Mouse (Mus musculus) embryonic facial prominence, embryonic 13.5 days (tissue): ENCODE data around the gene Ip6k3. TPM values are rescaled to one million over a fixed set of nuclear protein-coding genes. Genes with fewer than 3 reads are reported as not detected.
A peak's percentile ranks its signal among the peaks of the same experiment; 100 is the strongest.

ENCODE experiments used
- ATAC-seq: fragments of 200-750 bp; cut with Nextera tagmentation; 2 replicates; pipeline ENCODE4 v1.8.0; 2017; ENCODE audit warnings: low read depth; ENCODE audit not compliant: insufficient number of reproducible peaks, insufficient read depth, low FRiP score, low TSS enrichment
- H3K27ac ChIP-seq: fragments of 300-500 bp; sonication (generic); 2 replicates; pipeline ENCODE4 v1.5.1; 2015; ENCODE audit warnings: moderate library complexity, mild to moderate bottlenecking, inconsistent platforms
- H3K27me3 ChIP-seq: fragments of 300-500 bp; sonication (generic); 2 replicates; pipeline ENCODE4 v1.6.1; 2015; ENCODE audit warnings: mild to moderate bottlenecking, inconsistent platforms
- H3K36me3 ChIP-seq: fragments of 300-500 bp; sonication (generic); 2 replicates; pipeline ENCODE4 v1.6.1; 2015; ENCODE audit warnings: mild to moderate bottlenecking, inconsistent platforms
- H3K4me1 ChIP-seq: fragments of 300-500 bp; sonication (generic); 2 replicates; pipeline ENCODE4 v1.6.1; 2015; ENCODE audit warnings: inconsistent platforms
- H3K4me2 ChIP-seq: fragments of 300-500 bp; sonication (generic); 2 replicates; pipeline ENCODE4 v1.6.1; 2015; ENCODE audit warnings: moderate library complexity, mild to moderate bottlenecking, inconsistent platforms
- H3K4me3 ChIP-seq: fragments of 300-500 bp; sonication (generic); 2 replicates; pipeline ENCODE4 v1.5.1; 2015; ENCODE audit warnings: mild to moderate bottlenecking, inconsistent platforms
- H3K9ac ChIP-seq: fragments of 300-500 bp; sonication (generic); 2 replicates; pipeline ENCODE4 v1.6.1; 2015; ENCODE audit warnings: mild to moderate bottlenecking, inconsistent platforms
- H3K9me3 ChIP-seq: fragments of 300-500 bp; sonication (generic); 2 replicates; pipeline ENCODE4 v1.6.1; 2016; ENCODE audit warnings: inconsistent platforms
- WGBS: fragments of 180-500 bp; shearing (Covaris S2); methylation state at CpG from one replicate; pipeline ENCODE4 v1.1.7; 2015; ENCODE audit warnings: mixed read lengths; 5-methylcytosine and 5-hydroxymethylcytosine counted together
- polyA plus RNA-seq: library from polyadenylated mRNA; unstranded; fragments of >200 nt; fragmentation: Nextera tagmentation; extraction: Ambion mirVana; gene quantifications from 2 replicates; pipeline ENCODE4 v1.2.1, GENCODE M21; 2015

The Ip6k3 gene
- polyA plus RNA-seq, 1 experiment from 2014 or later: 0.42 TPM

DNA sequence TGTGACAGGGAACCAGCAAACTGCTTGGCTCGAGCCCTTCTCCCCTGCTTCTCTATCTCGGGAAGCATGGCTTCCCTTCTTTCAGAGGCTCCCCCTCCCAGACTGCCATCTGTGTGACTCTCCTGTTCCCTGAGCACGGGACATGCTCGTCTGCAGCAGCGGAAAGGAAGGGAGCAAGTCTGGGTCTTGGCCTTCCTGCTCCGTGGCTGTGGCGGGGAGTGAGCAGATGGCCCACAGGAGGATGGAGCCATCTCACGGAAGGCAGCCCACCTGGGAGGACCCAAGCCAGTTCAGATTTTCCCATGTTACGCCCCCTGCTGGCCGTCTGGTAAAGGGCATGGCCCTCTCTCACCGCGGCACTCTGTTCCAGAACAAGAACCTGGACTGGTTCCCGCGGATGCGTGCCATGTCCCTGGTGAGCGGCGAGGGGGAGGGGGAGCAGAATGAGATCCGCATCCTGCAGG lies 47.0 kb downstream of the Ip6k3 start:
- ATAC-seq: no peak
- H3K4me1 ChIP-seq: peaks cover 18% of the 10 kb centered on the region
- no peak overlapping the region for H3K4me3 ChIP-seq
- no peak overlapping the region for H3K27ac ChIP-seq
- peak overlapping the region; percentile 40; the same call in 1 of the 2 replicates for H3K9ac ChIP-seq
- H3K4me2 ChIP-seq: peak overlapping the region; percentile 37; the same call in 1 of the 2 replicates
- no peaks in the 10 kb centered on the region for H3K27me3 ChIP-seq
- WGBS: 7% methylated on average over 18 of the region's 18 CpGs
- no peaks in the 10 kb centered on the region for H3K9me3 ChIP-seq
- H3K36me3 ChIP-seq: peaks cover 81% of the 10 kb centered on the region

DNA sequence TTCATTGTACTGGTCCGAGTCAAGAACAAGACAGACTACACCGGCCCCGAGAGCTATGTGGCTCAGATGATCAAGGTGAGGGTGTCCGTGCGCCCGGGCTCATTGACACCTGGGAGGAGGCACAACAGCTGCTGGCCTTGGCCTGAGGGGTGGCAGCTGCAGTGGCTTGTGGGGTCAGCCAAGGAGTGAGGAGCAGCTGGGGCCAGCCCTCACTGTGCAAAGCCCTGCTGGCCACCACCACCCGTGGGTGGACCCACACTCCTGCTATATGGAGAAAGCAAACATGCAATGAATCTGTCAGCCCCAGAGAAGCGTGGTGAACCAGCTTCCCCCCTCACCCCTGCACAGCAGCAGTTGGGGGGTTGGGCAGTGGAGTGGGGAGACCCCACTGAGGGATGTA lies 47.6 kb downstream of the Ip6k3 start:
- Histone ChIP-seq H3K4me1 (peaks cover 18% of the 10 kb centered on the region), H3K27ac (no peak overlapping the region), H3K9ac (no peak overlapping the region), H3K4me2 (no peak overlapping the region), H3K36me3 (peaks cover 74% of the 10 kb centered on the region), H3K27me3 (no peaks in the 10 kb centered on the region), H3K4me3 (no peak overlapping the region), H3K9me3 (no peaks in the 10 kb centered on the region)
- ATAC-seq: no peak
- WGBS: 71% methylated on average over 8 of the region's 8 CpGs

DNA sequence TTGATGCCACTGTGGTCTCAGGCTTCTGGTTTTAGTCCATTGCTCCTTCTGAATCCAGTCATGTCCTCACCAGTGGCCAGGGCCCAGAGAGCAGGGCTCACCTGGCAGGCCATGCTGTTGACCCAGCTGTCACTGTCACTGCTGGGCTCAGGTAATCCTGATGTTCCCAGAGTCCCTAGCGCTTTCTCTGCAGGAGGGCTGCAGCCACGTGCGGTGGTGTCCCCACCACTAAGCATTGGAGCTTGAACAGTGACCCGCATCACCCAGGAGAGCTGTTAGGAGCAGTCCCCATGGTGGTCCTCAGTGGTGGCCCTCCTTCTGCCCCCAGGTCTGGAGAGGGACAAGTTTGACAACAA lies 48.1 kb downstream of the Ip6k3 start:
- peaks cover 18% of the 10 kb centered on the region for H3K4me1 ChIP-seq
- H3K4me3 ChIP-seq: no peak overlapping the region
- 81% methylated on average over 4 of the region's 4 CpGs for WGBS
- H3K27me3 ChIP-seq: no peaks in the 10 kb centered on the region
- no peak overlapping the region for H3K9ac ChIP-seq
- no peak for ATAC-seq
- H3K27ac ChIP-seq: no peak overlapping the region; the same call in 1 of the 2 replicates
- H3K4me2 ChIP-seq: no peak overlapping the region
- H3K9me3 ChIP-seq: no peaks in the 10 kb centered on the region
- peaks cover 74% of the 10 kb centered on the region for H3K36me3 ChIP-seq

DNA sequence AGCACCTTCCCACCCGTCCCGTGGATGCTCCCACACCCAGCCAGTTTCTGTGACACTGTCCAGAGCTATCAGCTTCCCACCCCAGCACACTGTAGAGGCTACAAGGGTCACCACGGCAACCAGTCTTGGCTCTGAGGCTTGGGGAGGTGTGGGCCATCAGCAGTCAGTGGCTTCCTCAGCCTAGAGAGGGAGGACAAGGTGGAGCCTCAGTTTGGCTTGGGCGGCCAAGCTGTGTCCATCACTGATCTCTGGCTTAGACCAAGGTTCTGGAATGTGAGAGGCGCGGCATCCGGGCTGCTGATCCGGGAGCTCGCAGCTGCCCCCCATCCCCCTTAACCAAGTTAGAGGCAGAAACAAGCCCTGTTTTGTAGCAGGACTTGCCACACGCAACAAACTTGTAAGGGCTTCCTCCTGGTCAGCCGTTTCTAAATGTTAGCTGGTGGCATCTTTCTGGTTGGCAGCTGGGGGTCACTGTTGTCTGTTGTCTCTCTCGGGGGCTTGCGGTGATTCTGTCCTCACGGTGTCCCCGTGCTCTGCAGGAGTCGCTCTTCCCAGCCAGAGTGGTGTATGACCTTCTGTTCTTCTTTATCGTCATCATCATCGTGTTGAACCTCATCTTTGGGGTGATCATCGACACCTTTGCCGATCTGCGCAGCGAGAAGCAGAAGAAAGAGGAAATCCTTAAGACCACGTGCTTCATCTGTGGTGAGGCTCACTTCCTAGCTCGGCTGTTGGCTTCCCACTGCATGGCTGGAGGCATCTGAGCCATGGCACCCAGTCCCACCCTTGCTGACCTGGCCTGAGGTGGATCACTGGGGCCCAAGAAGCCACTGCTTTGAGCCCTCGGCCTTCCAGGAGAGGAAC lies 48.7 kb downstream of the Ip6k3 start:
- H3K27me3 ChIP-seq: no peaks in the 10 kb centered on the region
- no peak overlapping the region; the same call in 1 of the 2 replicates for H3K27ac ChIP-seq
- H3K9me3 ChIP-seq: no peaks in the 10 kb centered on the region
- no peak overlapping the region for H3K4me2 ChIP-seq
- no peak for ATAC-seq
- no peak overlapping the region for H3K9ac ChIP-seq
- peaks cover 18% of the 10 kb centered on the region for H3K4me1 ChIP-seq
- H3K4me3 ChIP-seq: no peak overlapping the region
- peaks cover 74% of the 10 kb centered on the region for H3K36me3 ChIP-seq
- 87% methylated on average over 25 of the region's 25 CpGs for WGBS

DNA sequence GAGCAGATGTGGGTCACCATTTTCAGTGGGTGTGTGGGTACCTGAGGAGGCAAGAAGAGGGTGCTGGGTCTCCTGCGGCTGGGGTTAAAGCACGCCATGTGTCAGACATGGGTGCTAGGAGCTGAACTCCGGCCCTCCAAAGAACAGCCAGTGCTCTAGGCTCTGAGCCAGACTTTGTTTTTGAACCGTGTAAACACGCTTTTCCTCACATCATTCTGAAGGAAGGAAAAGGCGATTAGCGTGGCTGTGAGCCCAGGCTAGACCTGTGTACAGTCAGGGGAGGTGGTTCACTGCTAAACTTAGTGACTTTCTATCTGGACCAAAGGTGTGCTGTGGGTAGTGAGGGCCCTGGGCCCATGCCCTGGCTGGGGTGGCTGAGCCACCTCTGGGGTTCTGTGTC lies 57.5 kb downstream of the Ip6k3 start:
- no peak for ATAC-seq
- 86% methylated on average over 7 of the region's 7 CpGs for WGBS

DNA sequence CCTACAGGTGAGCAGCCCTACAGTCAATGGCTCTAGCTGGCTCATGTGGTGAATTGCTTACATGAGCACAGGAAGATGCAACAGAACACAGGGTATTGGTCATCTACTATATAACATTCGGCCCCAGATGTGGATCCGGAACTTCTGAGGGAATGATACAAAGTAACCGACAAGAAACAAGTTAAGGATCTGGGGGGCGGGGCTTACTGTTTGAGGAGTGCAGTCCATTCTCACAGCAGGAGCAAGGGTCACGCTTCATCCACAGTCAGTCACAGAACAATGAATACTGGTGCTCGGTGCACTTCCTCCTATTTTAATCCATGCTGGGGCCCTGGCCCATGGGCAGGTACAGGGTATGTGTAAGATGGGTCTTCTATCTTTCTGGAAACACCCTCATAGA lies 59.7 kb downstream of the Ip6k3 start:
- 84% methylated on average over 6 of the region's 6 CpGs for WGBS
- Histone ChIP-seq H3K36me3 (peaks cover 47% of the 10 kb centered on the region), H3K27ac (no peak overlapping the region), H3K9ac (no peak overlapping the region), H3K4me3 (no peak overlapping the region), H3K27me3 (no peaks in the 10 kb centered on the region), H3K4me1 (no peaks in the 10 kb centered on the region), H3K4me2 (no peak overlapping the region), H3K9me3 (no peaks in the 10 kb centered on the region)
- no peak for ATAC-seq

More for the DNA sequence above, 57.5 kb downstream of the Ip6k3 start:
- no peak overlapping the region for H3K4me2 ChIP-seq
- H3K9me3 ChIP-seq: no peaks in the 10 kb centered on the region
- H3K36me3 ChIP-seq: peaks cover 60% of the 10 kb centered on the region
- H3K27me3 ChIP-seq: no peaks in the 10 kb centered on the region
- no peak overlapping the region for H3K4me3 ChIP-seq
- no peak overlapping the region for H3K27ac ChIP-seq
- H3K9ac ChIP-seq: no peak overlapping the region
- H3K4me1 ChIP-seq: no peaks in the 10 kb centered on the region

DNA sequence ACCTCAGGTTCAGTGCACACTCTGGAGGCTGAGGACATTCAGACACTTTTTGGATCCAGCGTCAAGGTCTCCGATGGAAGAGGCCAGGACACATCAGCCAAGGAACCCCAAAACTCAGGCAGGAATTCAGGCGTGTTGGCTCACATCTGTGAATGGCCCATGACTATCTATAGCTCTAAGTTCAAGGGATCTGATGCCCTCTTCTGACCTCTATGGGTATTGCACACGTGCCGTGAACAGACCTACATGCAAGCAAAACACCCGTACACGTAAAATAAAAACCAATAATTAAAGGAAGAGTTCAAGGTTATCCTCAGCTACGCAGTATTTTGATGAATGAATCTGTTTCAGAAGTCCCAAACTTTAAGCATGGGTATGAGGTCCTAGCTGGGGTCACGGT lies 60.9 kb downstream of the Ip6k3 start:
- Histone ChIP-seq H3K27ac (no peak overlapping the region), H3K9me3 (no peaks in the 10 kb centered on the region), H3K4me1 (no peaks in the 10 kb centered on the region), H3K9ac (no peak overlapping the region), H3K4me3 (no peak overlapping the region), H3K27me3 (no peaks in the 10 kb centered on the region), H3K36me3 (peaks cover 49% of the 10 kb centered on the region), H3K4me2 (no peak overlapping the region)
- WGBS: 86% methylated on average over 9 of the region's 9 CpGs
- ATAC-seq: no peak

DNA sequence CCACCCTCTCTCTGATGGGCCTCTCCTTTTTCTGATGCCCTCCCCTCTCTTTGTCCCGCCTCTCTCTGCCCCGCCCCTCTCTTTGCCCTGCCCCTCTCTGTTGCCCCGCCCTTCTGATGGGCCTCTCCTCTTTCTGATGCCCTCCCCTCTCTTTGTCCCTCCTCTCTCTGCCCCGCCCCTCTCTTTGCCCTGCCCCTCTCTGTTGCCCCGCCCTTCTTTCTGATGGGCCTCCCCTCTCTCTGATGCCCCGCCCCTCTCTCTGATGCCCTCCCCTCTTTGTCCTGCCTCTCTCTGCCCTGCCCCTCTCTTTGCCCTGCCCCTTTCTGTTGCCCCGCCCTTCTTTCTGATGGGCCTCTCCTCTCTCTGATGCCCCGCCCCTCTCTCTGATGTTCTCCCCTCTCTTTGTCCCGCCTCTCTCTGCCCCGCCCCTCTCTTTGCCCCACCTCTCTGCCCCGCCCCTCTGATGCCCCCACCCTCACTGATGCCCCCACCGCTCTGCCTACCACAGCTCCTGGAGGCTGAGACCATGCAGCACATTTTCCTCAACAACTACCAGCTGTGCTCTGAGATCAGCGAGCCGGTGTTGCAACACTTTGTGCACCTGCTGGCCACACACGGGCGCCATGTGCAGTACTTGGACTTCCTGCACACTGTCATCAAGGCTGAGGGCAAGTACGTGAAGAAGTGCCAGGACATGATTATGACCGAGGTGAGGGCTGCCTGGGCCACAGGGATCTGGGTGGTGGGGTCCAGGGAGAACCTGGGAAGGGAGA lies 61.7 kb downstream of the Ip6k3 start:
- Histone ChIP-seq H3K4me1 (no peaks in the 10 kb centered on the region), H3K4me2 (no peak overlapping the region), H3K27ac (no peak overlapping the region), H3K27me3 (no peaks in the 10 kb centered on the region), H3K4me3 (no peak overlapping the region), H3K9ac (no peak overlapping the region), H3K36me3 (peaks cover 46% of the 10 kb centered on the region), H3K9me3 (no peaks in the 10 kb centered on the region)
- WGBS: 76% methylated on average over 18 of the region's 18 CpGs
- no peak for ATAC-seq

DNA sequence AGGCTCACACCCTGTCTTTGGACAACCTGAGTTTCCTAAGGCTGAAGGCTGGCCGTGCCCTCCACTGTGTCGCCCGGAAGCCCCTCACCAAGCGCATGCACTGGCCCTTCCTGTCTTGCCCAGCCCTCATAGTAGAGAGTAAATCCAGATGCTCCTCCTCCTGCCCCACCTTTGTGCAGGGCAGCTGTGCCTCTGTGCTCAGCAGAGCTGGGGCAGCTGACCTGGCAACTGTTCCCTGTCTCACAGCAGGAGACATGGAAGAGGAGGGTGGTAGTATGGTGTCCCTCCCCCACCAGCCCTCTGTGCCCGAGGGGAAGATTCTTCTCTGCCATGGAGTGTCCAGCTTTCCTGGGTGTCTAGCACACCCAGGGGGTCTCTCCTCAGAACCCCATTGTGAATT lies 65.9 kb downstream of the Ip6k3 start:
- H3K27ac ChIP-seq: no peak overlapping the region
- no peaks in the 10 kb centered on the region for H3K4me1 ChIP-seq
- H3K36me3 ChIP-seq: peaks cover 28% of the 10 kb centered on the region; the same call in 1 of the 2 replicates
- no peak overlapping the region for H3K4me3 ChIP-seq
- H3K4me2 ChIP-seq: no peak overlapping the region
- no peak overlapping the region for H3K9ac ChIP-seq
- 85% methylated on average over 5 of the region's 5 CpGs for WGBS
- no peak for ATAC-seq
- no peaks in the 10 kb centered on the region for H3K9me3 ChIP-seq
- no peaks in the 10 kb centered on the region for H3K27me3 ChIP-seq

DNA sequence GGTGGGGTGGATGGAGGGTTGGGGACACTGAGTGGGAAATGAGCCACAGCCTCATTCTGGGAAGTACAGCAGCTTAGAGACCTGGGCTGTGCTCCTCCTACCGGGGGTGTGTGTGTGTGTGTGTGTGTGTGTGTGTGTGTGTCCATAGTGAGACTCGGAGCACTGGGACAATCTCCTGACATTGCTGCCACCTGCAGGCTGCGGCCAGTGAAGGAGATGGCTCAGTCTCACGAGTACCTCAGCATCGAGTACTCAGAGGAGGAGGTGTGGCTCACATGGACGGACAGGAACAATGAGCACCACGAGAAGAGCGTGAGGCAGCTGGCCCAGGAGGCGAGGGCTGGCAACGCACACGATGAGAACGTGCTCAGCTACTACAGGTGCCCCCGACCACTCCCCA lies 71.9 kb downstream of the Ip6k3 start:
- no peaks in the 10 kb centered on the region for H3K27me3 ChIP-seq
- H3K4me3 ChIP-seq: no peak overlapping the region
- H3K36me3 ChIP-seq: peaks cover 30% of the 10 kb centered on the region
- no peaks in the 10 kb centered on the region for H3K4me1 ChIP-seq
- ATAC-seq: no peak
- no peaks in the 10 kb centered on the region for H3K9me3 ChIP-seq
- H3K4me2 ChIP-seq: no peak overlapping the region
- 52% methylated on average over 13 of the region's 13 CpGs for WGBS
- H3K9ac ChIP-seq: no peak overlapping the region
- H3K27ac ChIP-seq: no peak overlapping the region
